Mouse (Mus musculus) right cerebral cortex, postnatal 25 days (tissue): Measurements from ENCODE around the gene Cdkn2d.
"Not testable (repeated sequence)": the region's sequence is repeated elsewhere in the genome, so short reads cannot be mapped to it uniquely, and the experiment has no call there.

Experiments
- DNase-seq: peaks from one replicate; pipeline ENCODE4 v3.0.0; 2022

The Cdkn2d gene

DNA sequence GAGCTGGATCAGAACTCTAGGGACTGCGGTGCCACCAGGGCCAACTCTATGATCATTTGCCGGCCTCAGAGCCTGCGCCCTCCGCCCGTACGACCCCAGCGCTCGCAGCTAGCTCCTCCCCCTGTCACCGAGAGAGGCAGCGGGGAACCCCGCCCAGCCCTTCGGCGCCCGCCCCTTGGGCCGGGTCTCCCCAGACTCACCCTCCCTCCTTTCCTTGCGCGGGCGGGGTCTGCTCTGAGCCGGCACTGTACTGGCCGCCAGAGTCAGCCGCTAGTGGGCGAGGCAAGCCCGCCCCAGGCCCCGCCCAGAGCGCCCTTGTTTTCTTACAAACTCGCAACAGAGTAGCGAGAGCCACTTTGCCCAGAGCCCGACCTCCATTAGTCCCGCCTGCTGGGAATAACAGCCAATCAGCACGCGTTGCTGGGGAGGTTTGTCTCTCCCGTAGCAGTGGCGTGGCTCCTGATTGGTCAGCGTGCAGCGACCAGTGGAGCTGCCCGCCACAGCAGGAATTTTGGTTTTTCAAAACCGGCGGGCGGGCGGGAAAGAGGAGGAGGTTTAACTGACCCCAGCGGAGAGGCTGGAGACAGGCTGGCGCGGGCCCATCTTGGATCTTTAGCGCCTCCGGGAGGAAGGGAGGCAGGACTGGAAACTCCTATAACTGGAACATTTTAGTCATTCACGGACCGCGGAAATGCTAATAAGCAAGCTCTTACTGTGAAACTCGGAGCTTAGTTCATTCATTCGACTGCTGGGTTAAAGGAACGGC lies at the start of gene Cdkn2d:
Cdkn2d (minus strand) TSS at position 386 of the 766 bp plus-strand sequence.
- DNase-seq, result peak; percentile 100

DNA sequence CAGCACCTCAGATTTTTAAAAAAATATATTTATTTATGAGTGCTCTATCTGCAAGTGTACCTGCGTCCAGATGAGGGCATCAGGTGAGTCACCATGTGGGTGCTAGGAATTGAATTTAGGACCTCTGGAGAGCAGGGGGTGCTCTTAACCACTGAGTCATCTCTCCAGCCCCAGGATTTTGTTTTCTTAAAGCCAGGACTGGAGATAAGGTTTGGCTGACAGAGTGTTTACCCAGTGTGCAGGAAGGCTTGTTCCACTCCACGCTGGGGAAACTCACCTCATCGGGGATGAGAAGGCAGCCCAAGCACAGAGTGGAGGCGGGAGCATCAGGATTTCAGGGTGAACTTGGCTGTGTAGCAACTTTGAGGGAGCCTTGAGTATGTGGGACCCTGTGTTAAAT lies 49.2 kb upstream of the Cdkn2d start:
- no peak for DNase-seq

DNA sequence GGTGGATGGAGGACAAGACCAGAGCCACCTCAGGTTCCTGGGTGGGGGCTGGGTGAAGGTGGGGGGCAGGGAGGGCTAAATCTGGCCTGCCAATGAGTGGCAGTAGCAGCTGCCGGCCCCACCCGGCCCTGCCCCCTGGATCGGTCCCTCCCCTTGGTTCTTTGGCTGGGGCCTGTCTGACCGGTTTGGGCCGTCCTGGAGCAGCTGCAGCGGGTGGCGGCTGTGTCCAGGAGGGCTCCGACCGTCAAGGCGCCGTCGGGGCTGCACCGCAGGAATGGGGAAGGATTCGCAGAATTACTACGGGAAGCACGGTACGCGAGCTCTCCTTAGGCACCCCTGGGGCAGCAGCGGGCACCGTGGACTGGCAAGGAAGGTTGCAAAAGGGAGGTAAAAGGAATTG lies 46.4 kb upstream of the Cdkn2d start:
- no peak for DNase-seq

DNA sequence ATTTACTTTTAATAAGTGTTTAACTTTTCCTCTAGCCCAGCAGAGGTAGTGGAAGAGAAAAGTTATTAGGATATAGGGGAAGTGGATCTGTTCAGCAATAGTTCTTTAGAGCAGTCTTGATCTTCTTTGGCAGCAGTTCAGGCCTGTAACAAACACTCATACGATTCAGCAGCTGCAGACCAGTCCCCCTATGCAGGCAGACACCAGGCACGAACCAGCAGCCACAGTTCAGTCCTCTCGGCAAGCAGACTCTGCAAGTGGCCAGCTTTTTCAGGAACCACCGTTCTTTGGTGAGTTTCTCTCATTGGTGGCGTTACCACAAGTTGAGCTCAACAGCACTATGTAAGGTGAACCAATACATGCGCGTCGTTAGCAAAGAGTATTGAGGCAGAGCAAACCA lies 45.3 kb upstream of the Cdkn2d start:
- DNase-seq, result no peak

- no peak for DNase-seq
Observed at GRCm38 (mm10) chr9:21335391-21335790, 44.2 kb upstream of the Cdkn2d start.

DNA sequence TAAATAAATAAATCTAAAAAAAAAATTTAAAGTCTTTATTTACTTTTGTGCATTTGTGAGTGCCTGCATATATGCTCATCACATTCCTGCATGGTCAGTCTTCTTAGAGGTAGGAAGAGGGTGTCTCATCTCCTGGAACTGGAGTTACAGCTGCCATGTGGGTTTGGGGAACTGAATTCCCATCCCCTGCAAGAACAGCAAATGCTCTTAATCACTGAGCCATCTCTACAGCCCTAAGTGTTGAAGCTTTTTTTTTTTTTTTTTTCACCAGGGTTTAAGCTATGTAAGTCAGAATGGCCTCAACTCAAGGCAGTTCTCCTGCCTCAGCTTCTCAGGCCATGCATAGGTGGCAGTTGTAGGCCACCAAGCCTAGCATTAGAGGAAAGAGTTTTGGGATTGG lies 43.5 kb upstream of the Cdkn2d start:
- no peak for DNase-seq

DNA sequence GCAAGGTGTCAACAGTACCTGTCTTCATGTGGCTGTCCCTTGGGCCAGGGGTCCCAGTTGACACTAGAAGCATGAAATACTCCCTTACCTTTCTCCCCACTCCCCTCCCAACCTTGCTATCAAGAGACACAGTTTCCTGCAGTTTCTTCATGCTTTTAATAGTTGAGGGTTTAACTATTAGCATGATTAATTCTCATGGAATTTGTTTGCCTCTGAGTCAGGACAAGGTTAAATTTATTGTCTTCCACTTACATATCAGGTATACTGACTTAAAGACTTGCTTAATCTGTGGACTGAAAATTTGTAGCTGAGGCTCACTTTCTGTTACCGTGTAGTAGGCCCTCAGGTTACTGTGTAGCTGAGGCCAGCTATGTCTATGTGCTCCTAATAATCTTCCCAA lies 42.3 kb upstream of the Cdkn2d start:
- DNase-seq, result no peak

DNA sequence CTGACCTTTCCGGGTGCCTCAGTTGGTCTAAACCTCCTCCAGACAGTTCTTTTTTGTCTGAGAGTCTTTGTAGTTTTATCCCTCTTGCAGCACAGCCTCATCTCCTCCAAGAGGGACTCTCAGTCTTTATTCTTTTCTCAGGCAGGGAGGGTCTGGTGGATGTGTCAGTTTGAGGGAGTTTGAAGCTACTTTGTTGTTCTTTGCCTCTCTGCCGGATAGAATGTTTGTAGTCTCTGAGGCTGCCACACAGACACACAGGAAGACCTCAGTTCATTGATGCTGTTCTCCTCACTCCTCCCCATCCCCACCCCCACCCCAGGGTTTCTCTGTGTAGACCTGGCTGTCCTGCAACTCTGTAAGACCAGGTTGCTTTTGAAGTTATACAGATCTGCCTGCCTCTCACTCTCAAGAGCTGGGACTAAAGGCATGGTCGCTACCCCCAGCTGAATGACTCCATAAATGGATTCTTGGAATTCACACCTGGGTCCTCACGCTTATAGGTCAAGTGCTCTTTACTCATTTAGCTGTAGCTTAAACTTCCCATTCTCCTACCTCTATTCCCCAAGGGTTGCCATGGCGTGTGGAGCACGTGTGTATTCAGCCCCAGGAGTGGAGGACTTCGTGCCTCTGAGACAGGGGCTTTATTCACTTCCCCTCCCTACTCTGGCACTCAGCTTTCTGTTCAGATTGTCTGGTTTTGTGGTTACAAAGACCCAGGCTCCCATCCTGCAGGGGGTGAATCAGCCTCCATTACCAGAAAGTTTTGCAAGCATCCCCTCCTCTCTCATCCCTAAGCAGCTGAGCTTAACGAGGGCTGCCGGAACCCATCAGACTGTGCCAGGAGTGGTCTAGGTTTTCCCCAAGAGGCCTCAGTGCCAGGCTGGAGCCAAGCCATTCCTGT lies 41.2 kb upstream of the Cdkn2d start:
- no peak for DNase-seq

DNA sequence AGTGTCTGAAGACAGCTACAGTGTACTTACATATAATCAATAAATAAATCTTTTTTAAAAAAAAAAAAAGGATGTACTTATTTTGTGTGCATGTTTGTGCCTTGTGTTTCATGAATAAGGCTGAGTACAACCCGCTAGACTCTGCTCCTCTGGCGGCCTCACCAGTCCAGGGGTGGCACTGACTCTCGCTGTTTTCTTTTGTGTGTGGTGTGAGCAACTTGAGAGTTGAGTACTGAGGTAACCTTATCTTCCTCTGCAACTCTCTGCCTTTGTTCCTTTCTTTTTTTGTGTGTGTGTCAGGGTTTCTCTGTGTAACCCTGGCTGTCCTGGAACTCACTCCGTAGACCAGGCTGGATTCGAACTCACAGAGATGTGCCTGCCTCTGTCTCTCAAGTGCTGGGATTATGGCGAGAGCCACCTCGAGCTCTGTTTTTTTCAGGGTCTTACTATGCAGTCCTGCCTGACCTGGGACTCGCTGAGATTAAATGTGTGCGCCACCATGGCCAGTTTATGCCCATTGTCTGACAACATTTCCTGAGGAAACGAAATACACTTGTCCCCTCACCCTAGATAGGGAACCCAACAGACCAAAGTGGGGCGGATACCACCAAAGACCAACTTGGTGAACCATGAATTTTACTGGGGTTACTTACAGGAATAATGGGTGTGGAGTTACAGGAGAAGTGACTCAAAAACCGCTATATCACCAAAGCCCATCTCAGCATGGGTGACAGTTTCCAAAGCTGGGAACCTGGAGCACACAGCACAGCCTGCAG lies 40.3 kb upstream of the Cdkn2d start:
- DNase-seq, result no peak

DNA sequence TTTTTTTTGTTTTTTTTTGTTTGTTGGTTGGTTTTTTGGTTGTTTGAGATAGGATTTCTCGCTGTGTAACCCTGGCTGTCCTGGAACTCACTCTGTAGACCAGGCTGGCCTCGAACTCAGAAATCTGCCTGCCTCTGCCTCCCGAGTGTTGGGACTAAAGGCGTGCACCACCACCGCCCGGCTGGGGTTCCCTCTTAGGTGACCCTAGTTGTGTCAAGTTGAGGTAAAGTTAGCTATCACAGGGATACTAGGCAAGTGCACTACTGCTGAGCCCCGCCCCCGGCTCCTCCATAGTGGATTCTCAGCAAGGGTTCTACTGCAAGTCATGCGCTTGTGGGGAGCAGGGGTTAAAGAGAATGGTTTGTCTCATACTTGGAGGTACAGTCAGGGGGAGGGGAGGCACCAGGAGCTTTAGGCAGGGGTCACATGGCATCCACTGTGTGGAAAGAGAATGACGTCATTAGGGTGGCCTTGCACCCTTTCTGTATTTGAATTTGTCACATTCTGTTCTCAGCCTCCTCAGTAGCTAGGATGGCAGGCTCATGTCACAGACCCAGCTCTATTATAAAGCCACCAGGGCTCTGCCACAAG lies 38.6 kb upstream of the Cdkn2d start:
- DNase-seq, result no peak

DNA sequence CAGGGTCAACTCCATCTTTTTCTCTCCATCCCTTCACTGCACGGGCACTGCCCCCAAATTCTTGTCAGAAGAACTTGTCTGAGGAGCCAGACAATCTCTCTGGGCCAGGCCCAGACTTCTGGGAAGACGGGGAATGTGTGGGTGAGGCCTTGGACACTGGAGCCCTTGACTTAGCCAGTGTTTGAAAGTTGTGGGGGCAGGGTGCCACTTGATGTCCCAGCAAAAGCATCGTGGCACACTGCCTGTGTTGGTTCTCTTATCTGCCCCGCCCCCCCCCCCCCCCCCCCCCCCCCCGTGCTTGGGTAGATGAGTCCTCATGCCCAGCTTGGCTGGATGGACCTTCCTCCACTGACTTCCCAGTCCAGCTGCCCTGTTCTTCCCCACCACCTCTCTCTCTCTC lies 37.8 kb upstream of the Cdkn2d start:
- no peak for DNase-seq

DNA sequence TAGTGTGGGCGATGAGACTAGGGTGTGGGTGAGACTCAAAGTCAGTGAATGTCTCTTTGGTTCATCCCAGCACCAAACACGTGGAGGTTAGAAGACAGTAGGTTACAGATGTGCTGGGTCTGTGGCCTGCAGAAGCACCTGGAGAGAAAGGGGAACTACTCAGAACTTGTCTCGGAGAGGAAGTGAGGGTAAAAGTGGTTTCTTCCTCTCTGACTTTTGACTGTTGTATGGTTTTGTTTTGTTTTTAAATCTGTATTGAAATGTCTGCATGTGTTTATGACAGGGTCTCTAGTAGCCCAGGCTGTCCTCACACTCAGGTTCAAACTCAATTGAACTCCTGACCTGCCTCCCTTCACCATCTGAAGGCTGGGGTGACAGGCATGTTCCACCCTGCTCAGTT lies 36.8 kb upstream of the Cdkn2d start:
- DNase-seq, result no peak

DNA sequence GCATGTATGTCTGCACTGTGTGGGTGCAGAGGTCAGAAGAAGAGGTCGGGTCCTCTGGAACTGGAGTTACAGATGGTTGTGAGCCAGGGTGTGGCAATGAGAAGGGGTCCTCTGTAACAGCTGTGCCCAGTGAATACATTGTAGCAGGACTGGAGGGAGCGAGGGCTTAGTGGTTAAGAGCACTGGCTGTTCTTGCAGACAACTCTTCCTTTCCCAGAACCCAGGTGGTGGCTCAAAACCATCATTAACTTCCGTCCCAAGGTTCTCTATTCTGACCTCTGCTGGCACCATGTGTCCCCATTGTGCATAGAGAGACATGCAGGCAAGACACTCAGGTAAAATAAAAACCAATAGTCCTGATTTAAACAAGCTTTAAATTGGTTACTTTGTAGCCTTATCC lies 36.4 kb upstream of the Cdkn2d start:
- no peak for DNase-seq

DNA sequence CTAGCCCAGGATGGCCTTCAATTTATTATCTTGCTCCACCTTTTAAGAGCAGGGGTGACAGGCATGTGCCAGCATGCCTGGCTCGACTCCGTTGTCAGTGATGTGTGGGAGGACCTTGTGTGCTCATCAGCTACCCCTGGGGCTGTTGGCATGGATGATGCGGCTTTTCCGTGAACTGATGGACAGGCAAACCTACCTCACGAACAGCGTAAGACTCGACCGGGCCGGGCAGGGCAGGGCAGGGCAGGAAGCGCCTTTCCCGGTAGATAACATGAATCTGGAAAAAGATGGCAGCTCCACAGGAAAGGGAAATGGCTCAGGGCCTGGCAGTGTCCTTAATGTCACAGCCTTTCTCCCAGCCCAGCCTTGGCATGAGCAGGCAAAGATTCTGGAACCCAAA lies 33.1 kb upstream of the Cdkn2d start:
- DNase-seq, result no peak

DNA sequence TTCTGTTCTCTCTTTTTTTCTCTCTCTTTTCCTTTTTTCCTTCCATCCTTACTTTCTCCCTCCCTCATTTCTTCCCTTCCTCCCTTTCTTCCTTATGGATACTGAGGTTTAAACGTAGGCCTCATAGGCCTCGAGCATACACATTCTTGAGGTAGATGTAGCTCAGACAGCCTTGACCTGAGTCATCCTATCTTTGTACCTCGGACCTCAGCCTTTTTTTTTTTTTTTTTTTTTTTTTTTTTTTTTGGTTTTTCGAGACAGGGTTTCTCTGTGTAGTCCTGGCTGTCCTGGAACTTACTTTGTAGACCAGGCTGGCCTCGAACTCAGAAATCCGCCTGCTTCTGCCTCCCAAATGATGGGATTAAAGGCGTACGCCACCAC lies 31.7 kb upstream of the Cdkn2d start:
- not testable (repeated sequence) for DNase-seq

GRCm38 (mm10) chr9:21322211-21322916 lies 31.2 kb upstream of the Cdkn2d start:
- DNase-seq, result peak; percentile 23

DNA sequence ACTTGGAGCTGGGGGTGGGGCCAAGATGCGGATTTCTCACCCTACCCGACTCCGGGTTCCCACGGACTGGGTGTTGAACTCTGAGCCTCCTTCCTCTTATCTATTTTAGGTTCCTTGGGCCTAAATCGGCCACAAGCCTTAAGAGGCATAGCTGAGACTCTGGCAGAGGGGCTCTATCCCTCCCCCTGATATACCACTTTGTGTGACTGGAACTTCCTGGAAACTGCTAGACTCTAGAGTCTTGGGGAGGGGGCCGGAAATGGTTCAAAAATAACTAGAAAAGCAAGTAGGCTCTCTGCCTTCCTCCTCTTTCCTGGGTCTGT lies 30.3 kb upstream of the Cdkn2d start:
- DNase-seq, result peak; percentile 8

DNA sequence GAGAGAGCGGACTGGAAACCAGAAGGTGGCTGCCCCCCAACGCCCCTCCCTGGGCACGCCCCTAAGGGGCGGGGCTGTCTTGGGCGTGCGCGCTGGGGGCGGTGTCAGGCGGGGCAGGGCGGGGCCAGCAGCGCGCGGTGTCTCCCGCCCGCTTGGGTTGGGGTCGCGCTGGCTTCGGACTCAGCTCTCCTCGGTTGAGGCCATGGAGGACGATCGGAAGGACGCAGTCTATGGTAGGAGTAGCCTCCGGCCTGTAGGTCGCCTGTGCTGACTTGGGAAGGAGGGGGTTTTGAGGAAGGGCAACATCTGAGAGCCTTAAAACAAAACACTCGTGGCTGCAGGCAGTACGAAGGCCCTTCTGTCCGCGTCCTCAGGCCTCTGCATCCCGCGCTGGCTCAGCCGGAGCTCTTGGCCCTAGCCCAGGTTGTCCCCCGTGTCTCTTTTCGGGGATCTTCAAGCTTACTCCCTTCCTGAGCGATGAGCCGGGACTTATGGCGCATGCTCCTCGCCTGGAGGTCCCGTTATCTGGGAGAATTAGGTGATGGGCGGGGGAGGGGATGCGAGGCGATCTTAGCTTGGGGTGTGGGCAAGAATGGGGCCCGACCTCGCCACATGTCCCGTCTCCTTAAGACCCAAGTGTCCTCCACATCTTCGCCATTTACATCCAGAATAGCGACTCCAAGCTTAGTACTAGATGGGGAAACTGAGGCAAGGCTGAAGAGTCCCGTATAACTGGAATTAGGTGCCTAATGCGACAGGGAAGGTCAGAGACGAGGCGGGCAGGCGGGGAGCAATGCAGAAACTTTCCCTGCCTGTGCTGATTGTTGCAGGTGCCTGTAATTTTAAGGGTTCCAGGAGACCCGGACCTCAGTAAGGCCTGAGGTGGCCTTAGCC lies 29.7 kb upstream of the Cdkn2d start, which contains the start of gene Slc44a2:
Slc44a2 (plus strand) TSS at position 80 of the 894 bp plus-strand sequence.
- DNase-seq, result peak; percentile 87

DNA sequence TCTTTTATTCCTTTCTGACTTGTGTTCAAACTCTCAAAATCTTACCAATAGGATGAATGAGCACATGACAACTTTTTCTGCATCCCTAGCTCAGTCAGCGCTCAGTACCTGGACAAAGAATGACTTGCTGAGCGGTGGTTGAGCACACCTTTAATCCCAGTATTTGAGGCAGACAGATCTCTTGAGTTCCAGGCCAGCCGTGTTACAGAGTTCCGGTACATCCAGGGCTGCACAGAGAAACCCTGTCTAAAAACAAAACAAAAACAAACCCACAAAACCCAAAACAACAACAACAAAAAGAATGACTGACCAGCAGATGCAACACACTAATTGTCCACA lies 29.0 kb upstream of the Cdkn2d start:
- DNase-seq, result no peak

GRCm38 (mm10) chr9:21319503-21319902 lies 28.3 kb upstream of the Cdkn2d start:
- DNase-seq, result no peak

DNA sequence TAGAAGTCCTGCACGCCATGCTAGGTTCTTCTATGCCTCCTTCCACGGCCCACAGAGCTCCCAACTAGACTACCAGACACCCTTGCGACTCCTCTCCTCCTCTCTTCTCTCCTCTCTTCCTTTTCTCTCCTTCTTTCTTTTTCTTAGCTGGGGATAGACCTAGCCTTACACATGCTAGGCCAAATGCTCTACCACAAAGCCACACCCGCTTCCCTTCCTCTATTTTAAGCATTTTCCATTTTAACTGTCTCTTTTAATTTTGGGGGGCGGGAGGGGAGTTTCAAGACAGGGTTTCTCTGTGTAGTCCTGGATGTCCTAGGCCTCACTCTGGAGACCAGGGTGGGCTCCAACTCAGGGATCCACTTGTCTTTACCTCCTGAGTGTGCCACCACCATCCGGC lies 27.6 kb upstream of the Cdkn2d start:
- DNase-seq, result no peak

DNA sequence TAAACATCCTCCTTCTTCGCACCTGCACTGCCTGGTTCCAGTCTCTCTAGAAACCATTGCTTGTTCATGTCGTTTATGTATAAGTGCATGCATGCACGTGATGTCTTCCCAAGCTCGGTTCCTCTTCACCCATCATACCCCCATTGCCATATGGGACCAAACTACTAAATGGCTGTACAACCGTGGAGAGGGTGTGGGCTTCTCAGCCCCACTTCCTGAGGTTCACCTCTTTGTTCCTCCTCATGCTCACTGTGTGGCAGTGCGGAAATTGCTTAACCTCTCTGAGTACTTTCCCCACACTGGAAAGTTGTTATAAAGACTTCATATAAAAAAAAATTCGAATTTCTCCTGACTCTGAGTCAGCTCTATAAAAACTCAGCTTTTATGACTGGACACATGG lies 25.5 kb upstream of the Cdkn2d start:
- DNase-seq, result no peak
